Mouse (Mus musculus) CH12.LX (cell line): ENCODE measurements at regions not wholly inside any gene's neighbourhood (a gene's known extent, or its start where the extent isn't known, plus 50 kb on each side); places are given as distances from the start of the nearest gene placed in this dataset.

Source experiments
- CTCF ChIP-seq, 2 experiments: IDR thresholded peaks in 1 of 2; conservative IDR thresholded peaks in 1 of 2; 2 replicates each; pipeline ENCODE4 v1.5.1; 2011 to 2012; ENCODE audit warnings: low read depth in 2 of 2, low read length in 2 of 2, improper control_type of control experiment in 1 of 2, inconsistent platforms in 1 of 2, mild to moderate bottlenecking in 1 of 2, moderate library complexity in 1 of 2
- EP300 ChIP-seq: IDR thresholded peaks from 2 replicates; pipeline ENCODE4 v1.6.1; 2011; ENCODE audit warnings: low read length, improper control_type of control experiment
- KAT2A ChIP-seq: IDR thresholded peaks from 2 replicates; pipeline ENCODE4 v1.6.1; 2012; ENCODE audit warnings: low read length, improper control_type of control experiment, inconsistent platforms; ENCODE audit not compliant: insufficient replicate concordance
- MAX ChIP-seq: IDR thresholded peaks from 2 replicates; pipeline ENCODE4 v1.6.1; 2011; ENCODE audit warnings: low read length, improper control_type of control experiment
- POLR2A ChIP-seq: IDR thresholded peaks from 2 replicates; pipeline ENCODE4 v1.6.1; 2011; ENCODE audit warnings: low read depth, mild to moderate bottlenecking, improper control_type of control experiment, low read length
- SMC3 ChIP-seq: IDR thresholded peaks from 2 replicates; pipeline ENCODE4 v1.6.1; 2011; ENCODE audit warnings: low read depth, low read length, improper control_type of control experiment
- USF2 ChIP-seq: conservative IDR thresholded peaks from 2 replicates; pipeline ENCODE4 v1.6.1; 2011; ENCODE audit warnings: low read depth, low read length, improper control_type of control experiment
- ZKSCAN1 ChIP-seq: IDR thresholded peaks from 2 replicates; pipeline ENCODE4 v1.6.1; 2012; ENCODE audit warnings: low read depth, inconsistent platforms, low read length, improper control_type of control experiment, borderline replicate concordance

- TF ChIP-seq USF2: no peak
- no peak for TF ChIP-seq POLR2A
- TF ChIP-seq CTCF (conservative IDR thresholded peaks at IDR 0.05 in 1 of 2, IDR thresholded peaks at IDR 0.05 in 1 of 2; ENCODE audit: low read depth in 2 of 2, low read length in 2 of 2): no peak
- no peak for TF ChIP-seq MAX
- no peak for TF ChIP-seq EP300
- TF ChIP-seq SMC3: no peak
- no peak for TF ChIP-seq KAT2A
- no peak for TF ChIP-seq ZKSCAN1
These were observed 335.1 kb downstream of the Rnd3 start for GRCm38 (mm10) chr2:50813568-50814461.
